Mouse (Mus musculus): ENCODE measurements at regions not wholly inside any gene's neighbourhood (a gene's known extent, or its start where the extent isn't known, plus 50 kb on each side); places are given as distances from the start of the nearest gene placed in this dataset.
A peak's percentile ranks its signal among the peaks of the same experiment; 100 is the strongest.

- no peak for ATAC-seq (ENCODE audit: low TSS enrichment)
These were observed 148.7 kb upstream of the Cwc22 start for GRCm38 (mm10) chr2:78094921-78095320.

- ATAC-seq (ENCODE audit: low TSS enrichment): no peak
These were observed 118.3 kb upstream of the Cwc22 start for GRCm38 (mm10) chr2:78064321-78065037.

DNA sequence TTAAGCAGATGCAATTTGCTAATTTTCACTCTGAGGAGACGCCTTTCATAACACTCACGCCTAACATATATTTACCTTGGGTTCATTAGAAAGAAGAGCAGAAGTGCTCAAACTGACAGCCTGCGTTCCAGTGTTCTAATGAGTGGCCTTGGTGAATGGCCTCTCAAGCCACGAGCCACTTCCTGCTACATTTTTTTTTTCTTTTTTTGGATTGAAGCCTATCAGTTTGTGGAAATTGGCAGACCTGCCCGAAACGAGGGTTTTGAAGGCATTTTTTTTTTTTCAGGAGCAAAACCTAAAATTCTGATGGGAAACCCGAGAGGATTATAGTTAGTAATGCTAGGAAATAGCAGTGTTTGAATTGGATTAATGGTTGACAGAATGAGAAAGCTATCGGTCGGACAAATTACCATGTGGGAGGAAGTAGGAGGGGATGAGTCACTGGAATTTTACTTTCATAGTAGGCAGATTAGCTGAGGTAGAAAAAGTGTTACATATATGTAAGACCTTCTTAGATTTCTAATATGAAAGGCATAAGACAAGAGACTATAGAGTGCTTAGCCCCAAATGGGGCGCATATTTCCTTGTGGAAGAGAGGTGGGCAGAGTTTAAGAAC lies 113.7 kb upstream of the Cwc22 start:
- ATAC-seq (ENCODE audit: low TSS enrichment): no peak

- no peak for ATAC-seq (ENCODE audit: low TSS enrichment)
These were observed 112.8 kb upstream of the Cwc22 start for GRCm38 (mm10) chr2:78058988-78059387.

DNA sequence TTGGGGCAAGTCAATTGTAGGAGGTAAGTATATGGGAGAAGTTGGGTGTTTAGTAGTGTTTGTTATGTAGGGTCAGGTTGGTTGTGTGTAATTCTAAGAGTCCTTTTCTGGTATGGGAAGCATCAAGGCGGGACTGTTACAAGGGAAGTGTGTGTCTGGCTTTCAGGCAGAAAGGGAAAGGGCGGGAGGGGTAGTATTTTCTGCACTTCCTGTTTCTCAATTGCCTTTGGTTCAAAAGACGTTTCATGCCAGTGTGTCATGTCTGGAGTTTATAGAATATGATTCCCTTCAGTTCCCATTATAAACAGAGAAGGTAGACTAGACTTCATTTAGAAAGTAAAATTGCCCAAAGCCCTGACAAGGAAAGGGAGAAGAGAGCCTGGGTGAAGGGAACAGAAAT lies 107.7 kb upstream of the Cwc22 start:
- no peak for ATAC-seq (ENCODE audit: low TSS enrichment)

GRCm38 (mm10) chr2:78050542-78050941 lies 104.4 kb upstream of the Cwc22 start:
- ATAC-seq (ENCODE audit: low TSS enrichment): no peak

DNA sequence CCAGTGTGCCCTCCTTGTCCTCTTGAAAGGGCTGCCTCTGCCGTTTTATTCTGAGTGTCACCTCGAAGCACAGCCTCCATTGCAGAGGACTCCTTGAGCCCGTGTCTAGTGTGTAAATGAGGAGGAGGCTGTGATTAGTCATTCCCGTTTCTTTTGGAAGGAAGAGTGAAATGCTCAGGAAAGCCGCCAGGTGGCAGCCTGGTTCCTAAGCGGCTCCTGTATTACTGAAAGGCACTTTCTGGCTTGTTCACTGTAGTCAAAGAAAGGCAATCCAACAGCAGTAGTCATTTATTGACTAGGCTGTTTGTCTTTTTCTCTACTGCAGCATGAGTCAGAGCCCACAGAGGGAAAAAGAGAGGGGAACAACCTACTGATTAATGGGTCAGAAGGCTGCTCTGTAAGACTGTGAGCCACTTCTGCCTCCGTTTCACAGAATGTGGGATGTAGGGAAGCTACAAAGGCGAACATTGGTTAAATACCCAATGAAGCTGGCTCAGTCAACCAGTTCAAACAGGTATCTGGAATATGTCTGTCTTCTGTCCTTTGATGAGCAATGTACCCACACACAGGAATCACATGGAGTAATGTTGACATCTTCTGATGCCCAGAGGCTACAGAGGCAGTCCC lies 103.2 kb upstream of the Cwc22 start:
- ATAC-seq (ENCODE audit: low TSS enrichment): peak; percentile 94

GRCm38 (mm10) chr2:78048706-78049055 lies 102.5 kb upstream of the Cwc22 start:
- peak; percentile 51 for ATAC-seq (ENCODE audit: low TSS enrichment)

DNA sequence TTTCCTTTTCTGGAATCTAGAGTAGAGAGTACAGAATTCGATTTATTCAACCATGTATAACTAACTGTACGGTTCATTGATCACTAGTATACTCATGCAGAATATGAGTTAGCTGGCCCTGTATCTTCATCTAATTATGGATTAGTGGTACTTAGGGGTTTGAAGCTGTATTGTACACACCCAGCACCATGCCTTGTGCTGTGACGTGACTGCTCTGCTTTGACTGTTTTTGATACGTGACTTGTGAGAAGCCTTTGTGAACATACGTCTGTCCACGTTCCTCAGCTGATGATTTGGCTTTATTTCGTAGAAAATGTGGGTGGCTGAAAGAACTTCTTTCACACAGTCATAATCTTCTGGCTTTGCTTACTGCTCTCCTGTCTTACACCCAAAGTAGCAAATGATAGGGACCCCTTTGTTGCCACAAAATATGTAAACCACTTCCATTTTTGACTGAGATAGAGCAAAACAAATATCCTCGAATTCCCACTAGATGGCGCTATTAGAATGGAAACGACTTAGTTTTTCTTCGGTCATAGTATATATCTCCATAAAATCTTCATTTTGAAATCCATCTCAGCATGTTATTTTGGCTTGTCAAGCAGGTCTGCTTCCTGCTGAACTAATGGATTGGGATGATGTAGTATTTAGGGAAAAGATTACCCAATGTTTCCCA lies 102.0 kb upstream of the Cwc22 start:
- ATAC-seq (ENCODE audit: low TSS enrichment): peak; percentile 74

DNA sequence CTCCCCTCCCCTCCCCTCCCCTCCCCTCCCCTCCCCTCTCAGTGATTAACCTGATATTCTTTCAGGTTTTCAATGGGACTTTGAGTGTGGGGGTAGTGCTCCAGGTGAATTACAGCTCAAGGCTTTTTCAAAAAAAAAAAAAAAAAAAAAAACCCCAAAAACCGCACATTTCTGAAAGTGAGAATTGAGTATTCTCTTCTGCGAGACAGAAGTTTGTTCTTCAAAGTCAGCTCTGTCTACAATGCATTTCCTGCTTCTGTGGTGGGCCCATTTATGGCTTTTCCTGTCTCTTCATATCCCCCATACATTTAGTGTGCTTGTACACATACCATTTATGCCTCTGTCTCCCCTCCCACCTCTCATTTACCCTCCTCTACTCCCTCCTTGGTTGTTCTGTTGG lies 81.1 kb upstream of the Cwc22 start:
- ATAC-seq (ENCODE audit: low TSS enrichment): no peak

- ATAC-seq (ENCODE audit: low TSS enrichment): no peak
These were observed 80.6 kb upstream of the Cwc22 start for GRCm38 (mm10) chr2:78026808-78027207.

DNA sequence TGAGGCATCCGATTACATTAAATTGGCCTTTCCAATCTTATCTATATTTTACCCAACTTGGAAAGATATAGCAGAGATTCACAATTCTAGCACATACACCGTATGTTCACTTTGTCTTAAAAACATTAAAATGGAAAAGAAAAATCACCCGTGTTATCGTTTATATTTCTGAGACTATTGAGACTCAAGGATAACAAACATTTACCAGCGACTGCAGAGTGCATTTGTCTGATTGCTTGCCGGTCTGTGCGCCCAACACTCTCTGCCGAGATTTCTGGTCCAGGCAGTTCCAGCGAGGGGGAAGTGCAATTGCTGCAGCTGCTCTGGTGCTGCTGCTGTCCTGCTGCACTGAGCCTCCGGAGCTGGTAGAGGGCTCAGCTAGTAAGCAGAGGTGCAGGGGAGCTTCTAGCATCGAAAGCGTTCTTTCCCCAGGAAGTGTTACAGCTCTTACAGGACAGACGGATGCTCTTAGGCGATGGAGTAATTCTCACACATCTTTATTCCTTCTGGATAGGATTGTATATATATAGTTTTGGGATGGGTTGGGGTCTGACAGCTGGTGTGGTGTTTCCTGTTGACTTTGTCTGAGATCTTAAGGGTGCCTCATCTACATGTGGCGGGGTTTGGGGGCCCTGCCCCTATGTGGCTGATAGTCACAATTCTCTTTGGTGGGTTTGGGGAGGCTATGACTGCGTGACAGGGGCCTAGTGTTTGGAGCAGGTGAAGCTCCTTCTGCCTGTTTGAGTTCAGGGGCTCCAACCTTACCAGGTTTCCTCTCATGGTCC lies 79.7 kb upstream of the Cwc22 start:
- peak; percentile 76 for ATAC-seq (ENCODE audit: low TSS enrichment)

GRCm38 (mm10) chr2:78024981-78025565 lies 78.9 kb upstream of the Cwc22 start:
- no peak for ATAC-seq (ENCODE audit: low TSS enrichment)

- ATAC-seq (ENCODE audit: low TSS enrichment): no peak
These were observed 77.9 kb upstream of the Cwc22 start for GRCm38 (mm10) chr2:78023916-78024685.

DNA sequence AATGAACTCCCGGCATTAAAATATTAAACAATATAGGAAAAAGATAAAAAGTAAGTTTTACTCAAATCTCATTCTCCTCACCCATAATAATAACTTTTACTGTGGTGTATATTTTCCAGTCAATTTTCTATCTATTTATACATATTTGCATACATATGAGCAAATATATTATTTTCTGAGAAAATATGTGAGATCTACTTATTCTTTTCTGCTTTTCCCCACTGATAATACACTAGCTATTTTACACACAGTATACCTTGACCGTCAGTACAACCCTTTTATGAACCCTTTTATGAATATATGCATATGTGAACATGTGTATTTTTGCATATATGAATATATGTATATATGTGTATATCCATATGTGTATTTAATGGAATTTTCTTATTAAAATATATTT lies 77.2 kb upstream of the Cwc22 start:
- no peak for ATAC-seq (ENCODE audit: low TSS enrichment)

DNA sequence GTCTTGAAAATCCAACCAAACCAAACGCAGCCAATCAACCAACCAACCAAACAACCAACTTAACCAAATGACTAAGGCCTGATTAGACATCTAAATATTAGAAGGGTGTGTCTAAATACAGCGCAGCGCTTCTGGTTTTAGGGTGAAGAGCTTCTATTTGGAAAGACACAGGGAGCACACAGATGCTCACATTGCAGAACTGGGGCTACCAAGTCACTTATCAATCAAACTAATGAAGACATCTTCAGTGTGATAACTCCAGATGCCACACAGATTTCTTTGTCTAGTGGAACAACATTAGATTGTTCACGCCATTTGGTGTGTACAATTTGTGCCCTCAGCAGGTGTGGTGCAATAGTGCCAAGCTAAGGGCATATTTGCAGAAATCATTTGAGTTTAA lies 76.6 kb upstream of the Cwc22 start:
- ATAC-seq (ENCODE audit: low TSS enrichment): no peak

DNA sequence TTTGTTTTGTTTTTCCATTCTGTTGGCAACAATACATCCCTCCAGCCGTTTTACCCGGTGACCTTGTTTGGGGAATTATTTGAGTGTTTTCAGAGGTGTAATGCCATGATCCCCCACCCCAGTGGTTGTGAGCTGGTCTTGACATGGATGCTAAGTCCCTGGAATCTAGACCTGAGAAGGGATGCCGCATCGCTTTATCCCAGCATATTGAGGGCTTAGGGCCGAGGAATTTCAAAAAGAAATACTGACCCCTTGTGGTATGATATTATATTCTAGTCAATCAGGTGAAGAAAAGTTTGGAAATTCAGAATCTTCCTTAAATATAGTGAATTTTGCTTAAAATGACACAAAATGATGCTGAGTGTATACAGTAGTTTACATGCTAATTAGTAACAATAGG lies 75.7 kb upstream of the Cwc22 start:
- peak; percentile 95 for ATAC-seq (ENCODE audit: low TSS enrichment)

DNA sequence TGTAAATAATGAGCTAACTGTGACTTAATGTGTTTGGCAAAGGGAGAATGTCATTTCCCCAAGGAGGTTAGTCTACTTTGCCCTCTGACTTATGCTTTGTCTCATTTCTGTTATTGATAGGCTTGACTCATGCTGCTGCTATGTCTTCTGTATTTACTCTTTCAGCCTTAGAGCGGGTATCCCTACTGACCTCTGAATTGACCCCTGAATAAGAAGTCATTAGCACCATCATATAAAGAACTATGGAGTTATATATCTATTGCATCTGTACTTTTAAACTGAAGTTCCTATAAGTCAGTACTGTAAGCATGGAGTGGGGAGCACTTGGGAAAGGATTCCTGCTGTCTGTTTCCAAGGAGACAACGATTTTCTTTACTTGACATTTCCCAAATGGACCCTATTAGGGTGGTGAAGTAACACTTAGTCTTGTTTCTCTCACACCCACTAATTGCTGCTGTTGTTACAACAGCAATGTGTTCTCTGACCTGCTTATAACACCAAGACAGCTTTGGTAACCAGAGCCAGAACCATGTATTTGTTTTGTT lies 75.3 kb upstream of the Cwc22 start:
- peak; percentile 9; the same call in 1 of the 2 replicates for ATAC-seq (ENCODE audit: low TSS enrichment)

GRCm38 (mm10) chr2:78020516-78020915 lies 74.3 kb upstream of the Cwc22 start:
- no peak for ATAC-seq (ENCODE audit: low TSS enrichment)

GRCm38 (mm10) chr2:78019916-78020315 lies 73.7 kb upstream of the Cwc22 start:
- ATAC-seq (ENCODE audit: low TSS enrichment): no peak
